Mouse (Mus musculus): ENCODE data around the gene Tcn2.

- TF ChIP-seq POLR2A (IDR thresholded peaks at IDR 0.05; ENCODE audit: low read depth, low read length) (no peak), CTCF (IDR thresholded peaks at IDR 0.05; ENCODE audit: extremely low read depth, insufficient read depth, insufficient read length, insufficient replicate concordance) (no peak)
Observed at GRCm38 (mm10) chr11:3883711-3884110, 48.2 kb downstream of the Tcn2 start.
